10 mouse cellular contexts compared by ENCODE assay signal in the genomic region with DNA sequence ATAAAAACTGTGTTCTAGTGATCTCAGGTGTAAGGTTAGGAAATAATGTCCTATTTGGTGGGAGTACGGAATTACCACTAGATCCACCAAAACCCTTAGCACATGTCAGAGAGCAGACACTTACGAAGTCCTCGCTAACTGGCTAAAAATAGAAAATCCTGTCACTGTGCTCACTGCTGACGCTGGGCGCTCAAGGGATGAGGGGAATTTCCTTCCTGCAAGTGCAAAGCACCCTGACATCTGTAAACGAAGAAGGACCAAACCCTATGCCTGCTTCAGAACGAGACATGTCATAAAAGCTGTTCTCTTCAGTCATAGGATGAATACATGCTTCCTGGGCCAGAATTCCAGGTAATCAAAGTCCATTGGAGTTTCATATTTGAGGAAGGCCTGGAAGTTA. TPM values are rescaled to one million over a fixed set of nuclear protein-coding genes. Genes with fewer than 3 reads are reported as not detected.
DNase-seq lines count a peak whose midpoint lies in the region; ATAC-seq and TF ChIP-seq lines count a peak whose summit lies in the region.
"Had no signal": no experiment of that assay in that cellular context is flagged by ENCODE, and none has a peak within 500 bp of the region (broad histone marks: within the 10 kb centered on the region; RNA-seq: fewer than 3 reads in every experiment).

No protein-coding gene starts in this region.

- H3K4me3 ChIP-seq in forebrain, postnatal 0 days (ENCODE audit: low read depth, low read length) = no peak overlapping the region
- no peak overlapping the region for H3K4me3 ChIP-seq in forebrain, embryonic 11.5 days (ENCODE audit: low read depth, low read length)
- no peak overlapping the region for H3K4me3 ChIP-seq in lung, postnatal 0 days (ENCODE audit: low read depth, low read length)
- H3K4me3 ChIP-seq in intestine, embryonic 15.5 days (replicated peaks) = no peak overlapping the region
- no peak overlapping the region for H3K4me3 ChIP-seq in small intestine, adult 2 months (ENCODE audit: low read depth, low read length)
- H3K4me3 ChIP-seq: embryonic facial prominence, embryonic 13.5 days; neural tube, embryonic 15.5 days had no signal

- no peak for TF ChIP-seq POLR2A in small intestine, adult 2 months (IDR thresholded peaks at IDR 0.05; ENCODE audit: low read depth, low read length)

- no peak overlapping the region; the same call in 1 of the 2 replicates for H3K27ac ChIP-seq in forebrain, postnatal 0 days (ENCODE audit: low read depth, low read length)
- H3K27ac ChIP-seq in forebrain, embryonic 11.5 days (ENCODE audit: low read depth, low read length) = no peak overlapping the region
- H3K27ac ChIP-seq in lung, postnatal 0 days (ENCODE audit: low read length) = 0 out of 2 replicates have a peak overlapping the region, but pooled peaks have one; percentile 3
- peak overlapping the region; percentile 66; the same call in 1 of the 2 replicates for H3K27ac ChIP-seq in intestine, embryonic 15.5 days
- H3K27ac ChIP-seq in small intestine, adult 2 months (ENCODE audit: insufficient read depth, low read depth, low read length) = peak overlapping the region; percentile 86
- H3K27ac ChIP-seq: embryonic facial prominence, embryonic 13.5 days; neural tube, embryonic 15.5 days had no signal

- H3K4me1 ChIP-seq in forebrain, postnatal 0 days (ENCODE audit: insufficient read depth) = peaks cover 16% of the 10 kb centered on the region
- peaks cover 14% of the 10 kb centered on the region for H3K4me1 ChIP-seq in forebrain, embryonic 11.5 days (replicated peaks; ENCODE audit: control insufficient read depth, insufficient read depth, low read length)
- peaks cover 22% of the 10 kb centered on the region for H3K4me1 ChIP-seq in lung, postnatal 0 days (ENCODE audit: insufficient read depth, low read depth, low read length)
- peaks cover 52% of the 10 kb centered on the region for H3K4me1 ChIP-seq in intestine, embryonic 15.5 days (replicated peaks)
- H3K4me1 ChIP-seq in small intestine, adult 2 months (ENCODE audit: control insufficient read depth, insufficient read depth, insufficient read length, low read length) = peaks cover 63% of the 10 kb centered on the region

- no peaks in the 10 kb centered on the region for H3K27me3 ChIP-seq in forebrain, postnatal 0 days (ENCODE audit: insufficient read depth, low read length)
- no peaks in the 10 kb centered on the region for H3K27me3 ChIP-seq in forebrain, embryonic 11.5 days (ENCODE audit: control insufficient read depth, insufficient read depth, low read length)
- no peaks in the 10 kb centered on the region for H3K27me3 ChIP-seq in lung, postnatal 0 days (replicated peaks; ENCODE audit: insufficient read depth, low read length)
- H3K27me3 ChIP-seq in intestine, embryonic 15.5 days (replicated peaks) = no peaks in the 10 kb centered on the region
- H3K27me3 ChIP-seq in small intestine, adult 2 months (ENCODE audit: control insufficient read depth, insufficient read depth, low read length) = no peaks in the 10 kb centered on the region
- H3K27me3 ChIP-seq: embryonic facial prominence, embryonic 13.5 days; neural tube, embryonic 15.5 days had no signal

- H3K36me3 ChIP-seq in forebrain, postnatal 0 days (ENCODE audit: insufficient read depth) = no peaks in the 10 kb centered on the region
- no peaks in the 10 kb centered on the region for H3K36me3 ChIP-seq in forebrain, embryonic 11.5 days (ENCODE audit: control insufficient read depth, insufficient read depth, low read length)
- H3K36me3 ChIP-seq in lung, postnatal 0 days (ENCODE audit: insufficient read depth, low read length) = no peaks in the 10 kb centered on the region
- no peaks in the 10 kb centered on the region for H3K36me3 ChIP-seq in intestine, embryonic 15.5 days
- no peaks in the 10 kb centered on the region for H3K36me3 ChIP-seq in small intestine, adult 2 months (ENCODE audit: control insufficient read depth, insufficient read depth, low read length)
- H3K36me3 ChIP-seq: embryonic facial prominence, embryonic 13.5 days; neural tube, embryonic 15.5 days had no signal

- no peak for TF ChIP-seq CTCF in forebrain, postnatal 0 days (IDR thresholded peaks at IDR 0.05; ENCODE audit: low read depth)
- no peak for TF ChIP-seq CTCF in lung, postnatal 0 days (IDR thresholded peaks at IDR 0.05)
- no peak for TF ChIP-seq CTCF in small intestine, adult 2 months (IDR thresholded peaks at IDR 0.05; ENCODE audit: extremely low read depth, insufficient read length, insufficient replicate concordance, low read depth, low read length)

- TF ChIP-seq EP300 in lung, postnatal 0 days (IDR thresholded peaks at IDR 0.05) = 0 out of 2 replicates have a peak, but pooled peaks have one; percentile 13

- ATAC-seq in forebrain, postnatal 0 days = peak; percentile 17; the same call in 1 of the 2 replicates
- ATAC-seq in forebrain, embryonic 11.5 days (replicated peaks; ENCODE audit: low FRiP score) = no peak
- peak; percentile 63 for ATAC-seq in lung, postnatal 0 days
- ATAC-seq in intestine, embryonic 15.5 days = peak; percentile 19

- H3K9ac ChIP-seq in forebrain, postnatal 0 days = no peak overlapping the region
- H3K9ac ChIP-seq in forebrain, embryonic 11.5 days (ENCODE audit: low read length) = no peak overlapping the region
- H3K9ac ChIP-seq in lung, postnatal 0 days (replicated peaks; ENCODE audit: low read depth) = no peak overlapping the region
- no peak overlapping the region for H3K9ac ChIP-seq in intestine, embryonic 15.5 days
- H3K9ac ChIP-seq: embryonic facial prominence, embryonic 13.5 days; neural tube, embryonic 15.5 days had no signal

- H3K9me3 ChIP-seq in forebrain, postnatal 0 days (ENCODE audit: low read length) = no peaks in the 10 kb centered on the region
- no peaks in the 10 kb centered on the region for H3K9me3 ChIP-seq in forebrain, embryonic 11.5 days (ENCODE audit: control insufficient read depth, low read length)
- H3K9me3 ChIP-seq in lung, postnatal 0 days (ENCODE audit: low read length) = no peaks in the 10 kb centered on the region
- no peaks in the 10 kb centered on the region for H3K9me3 ChIP-seq in intestine, embryonic 15.5 days
- H3K9me3 ChIP-seq: embryonic facial prominence, embryonic 13.5 days; neural tube, embryonic 15.5 days had no signal

- no peak for DNase-seq in forebrain, postnatal 0 days
- DNase-seq in forebrain, embryonic 11.5 days (ENCODE audit: low spot score) = no peak
- peak; percentile 59 for DNase-seq in lung, postnatal 0 days (ENCODE audit: low spot score)
- DNase-seq in lung, postnatal 4 days = no peak
- no peak for DNase-seq in cerebellum, adult 11-12 months
- DNase-seq in cerebellum, adult 18-20 months = no peak

- WGBS in forebrain, postnatal 0 days = 48% methylated on average over 7 of the region's 7 CpGs
- WGBS in forebrain, embryonic 11.5 days = 83% methylated on average over 7 of the region's 7 CpGs
- WGBS in lung, postnatal 0 days = 29% methylated on average over 7 of the region's 7 CpGs
- 25% methylated on average over 7 of the region's 7 CpGs for whole genome bisulfite sequencing in intestine, embryonic 15.5 days
- 20% methylated on average over 7 of the region's 7 CpGs for WGBS in small intestine, adult 2 months

- no peak overlapping the region for H3K4me2 ChIP-seq in forebrain, postnatal 0 days (ENCODE audit: low read depth)
- H3K4me2 ChIP-seq in forebrain, embryonic 11.5 days (ENCODE audit: low read depth, low read length, severe bottlenecking) = no peak overlapping the region
- no peak overlapping the region for H3K4me2 ChIP-seq in lung, postnatal 0 days (replicated peaks; ENCODE audit: low read depth, low read length)
- no peak overlapping the region for H3K4me2 ChIP-seq in intestine, embryonic 15.5 days (replicated peaks)
- H3K4me2 ChIP-seq: embryonic facial prominence, embryonic 13.5 days; neural tube, embryonic 15.5 days had no signal

RNA-seq across cellular contexts. Expression of gene Fam53b, which starts 27.7 kb away (rescaled TPM):
- total RNA-seq in forebrain, postnatal 0 days (2014; rRNA removed) = 5.6 and 15.4 TPM in 2 replicates
- 5.6 and 5.8 TPM in 2 replicates for polyA plus RNA-seq in forebrain, postnatal 0 days (2015; fragmentation: Nextera tagmentation; extraction: Ambion mirVana)
- 44.3 and 45.5 TPM in 2 replicates for polyA plus RNA-seq in forebrain, embryonic 11.5 days (2014; fragmentation: Nextera tagmentation; extraction: Ambion mirVana)
- 27.2 and 31.2 TPM in 2 replicates for polyA plus RNA-seq in lung, postnatal 0 days (2015; fragmentation: Nextera tagmentation; extraction: Ambion mirVana)
- polyA plus RNA-seq in intestine, embryonic 15.5 days (2015; fragmentation: Nextera tagmentation; extraction: Ambion mirVana) = 17.9 and 19.1 TPM in 2 replicates
- 24.6 and 55.7 TPM in 2 replicates for polyA plus RNA-seq in small intestine, adult 2 months (2012; rRNA removed)

Comparison
In these comparisons a context has a peak if more than half of its experiments do, and no peak if none do; other contexts are left out.
1. H3K27ac ChIP-seq: peak in lung, postnatal 0 days (single experiment), intestine, embryonic 15.5 days (single experiment) and small intestine, adult 2 months (single experiment); none in forebrain, postnatal 0 days (single experiment) and forebrain, embryonic 11.5 days (single experiment).